Mouse (Mus musculus) Patski (cell line): ENCODE measurements around the gene Rmdn3. TPM values are rescaled to one million over a fixed set of nuclear protein-coding genes. Genes with fewer than 3 reads are reported as not detected.
A peak's percentile ranks its signal among the peaks of the same experiment; 100 is the strongest.

Experiments
- ATAC-seq: fragments of 100-300 bp; one replicate; pipeline ENCODE4 v1.8.0; 2021
- CTCF ChIA-PET: fragments of 350-600 bp; sonication (Branson Sonifier 250); formaldehyde crosslinking; loops from one replicate; lab custom pipeline; 2022; ENCODE audit warnings: inconsistent platforms; lab: Charles Lee
- POLR2A ChIA-PET: fragments of 350-600 bp; sonication (Branson Sonifier 250); formaldehyde crosslinking; loops from one replicate; lab custom pipeline; 2022; ENCODE audit warnings: antibody characterized with exemption, inconsistent platforms; lab: Charles Lee
- DNase-seq: peaks from one replicate; pipeline ENCODE4 v3.0.0-alpha.2; 2011; ENCODE audit warnings: low read depth, low spot score
- H3K27me3 ChIP-seq: fragments of 371-371 bp; one replicate; pipeline ENCODE4 v1.5.1; 2021
- CTCF ChIP-seq: fragments of 100-300 bp; IDR thresholded peaks from one replicate; pipeline ENCODE4 v1.5.1; 2021
- in situ Hi-C: fragments of 300-500 bp; cut with MboI; formaldehyde crosslinking; loops from 3 replicates; pipeline ENCODE4 v1.11.1; 2018; ENCODE audit warnings: low pct_unique_long_range_greater_than_20kb, mixed read lengths
- polyA plus RNA-seq: library from polyadenylated mRNA; unstranded; gene quantifications from one replicate; pipeline ENCODE4 v1.2.3, GENCODE M21; 2021

The Rmdn3 gene
- polyA plus RNA-seq, 1 experiment from 2014 or later: 31.7 TPM

DNA sequence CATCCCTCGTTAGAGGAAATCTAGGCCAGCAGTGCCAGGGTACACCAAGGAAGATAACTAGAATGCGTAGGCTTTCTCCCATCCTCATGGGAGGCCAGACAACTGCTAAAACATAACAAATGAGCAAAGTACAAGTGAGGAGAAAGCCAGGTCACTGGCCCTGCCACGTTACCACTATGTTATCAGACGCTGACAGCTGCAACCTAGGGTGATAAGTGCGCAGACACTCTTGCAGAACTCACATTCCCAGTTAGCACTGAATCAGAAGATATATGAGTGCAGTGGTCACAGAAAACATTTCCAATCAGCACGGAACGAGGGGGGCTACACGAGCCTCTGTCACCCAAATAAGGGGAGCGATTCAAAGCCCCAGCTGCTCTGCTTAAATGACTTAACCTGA is 1.4 kb downstream of the Rmdn3 start:
- DNase-seq (no peak), ATAC-seq (no peak)
- in situ Hi-C loops: no loop called here
- ChIA-PET POLR2A (no interaction called here), CTCF (interaction anchor here (1.3 to 2.5 kb wide), 3 partner anchors 31 to 41 kb away, joined by 3 to 11 read pairs (median 4); no protein-coding TSS in a partner anchor)
- no peak for TF ChIP-seq CTCF
- H3K27me3 ChIP-seq: no peaks in the 10 kb centered on the region

GRCm38 (mm10) chr2:119154683-119155082 is 2.2 kb downstream of the Rmdn3 start:
- DNase-seq: no peak
- no peak for ATAC-seq
- POLR2A ChIA-PET: interaction anchor here (0.7 kb wide), 1 partner anchor 114 kb away, joined by 5 read pairs; no protein-coding TSS in a partner anchor
- H3K27me3 ChIP-seq: no peaks in the 10 kb centered on the region
- in situ Hi-C loops: loop anchor here (5.0 kb wide), 1 partner anchor 33 kb away; no protein-coding TSS in a partner anchor
- TF ChIP-seq CTCF: no peak
- CTCF ChIA-PET: interaction anchor here (0.8 to 2.5 kb wide), 5 partner anchors 11 to 40 kb away, joined by 3 to 11 read pairs (median 4); no protein-coding TSS in a partner anchor

DNA sequence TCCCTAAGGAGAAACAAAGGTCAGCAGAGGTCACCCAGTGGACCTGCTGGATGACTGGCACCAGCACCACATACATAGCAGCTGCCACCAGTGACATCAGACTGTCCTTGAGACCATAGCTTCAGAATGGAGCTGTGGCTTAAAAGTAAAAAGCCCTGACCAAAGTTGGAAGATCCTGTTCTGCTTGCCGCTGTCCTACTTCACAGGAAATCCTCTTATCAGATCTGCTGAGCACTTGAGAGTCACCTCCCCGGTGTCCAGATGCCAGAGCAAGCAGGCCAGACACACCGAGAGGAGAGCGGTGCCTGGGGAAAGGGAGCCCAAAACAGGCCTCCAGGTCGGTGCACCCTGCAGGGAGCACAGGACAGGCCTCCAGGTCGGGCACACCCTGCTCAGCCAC is 4.6 kb downstream of the Rmdn3 start:
- H3K27me3 ChIP-seq: no peaks in the 10 kb centered on the region
- ChIA-PET POLR2A (no interaction called here), CTCF (interaction anchor here (0.7 to 1.7 kb wide), 2 partner anchors 37 to 52 kb away, joined by 3 to 8 read pairs; no protein-coding TSS in a partner anchor)
- TF ChIP-seq CTCF: no peak
- no peak for DNase-seq
- no peak for ATAC-seq
- in situ Hi-C loops: loop anchor here (5.0 kb wide), 1 partner anchor 35 kb away; no protein-coding TSS in a partner anchor

GRCm38 (mm10) chr2:119147775-119148174 is 9.1 kb downstream of the Rmdn3 start:
- in situ Hi-C loops: no loop called here
- ChIA-PET POLR2A (interaction anchor here (2.4 kb wide), 1 partner anchor 9 kb away, joined by 7 read pairs; no protein-coding TSS in a partner anchor), CTCF (interaction anchor here (1.0 to 1.6 kb wide), 2 partner anchors 10 to 24 kb away, joined by 3 to 4 read pairs; no protein-coding TSS in a partner anchor)
- no peak for ATAC-seq
- H3K27me3 ChIP-seq: no peaks in the 10 kb centered on the region
- no peak for DNase-seq
- no peak for TF ChIP-seq CTCF

GRCm38 (mm10) chr2:119147160-119147678 is 9.6 kb downstream of the Rmdn3 start:
- no peak for TF ChIP-seq CTCF
- DNase-seq (no peak), ATAC-seq (no peak)
- CTCF ChIA-PET: interaction anchor here (1.0 to 1.7 kb wide), 3 partner anchors 9 to 41 kb away, joined by 3 to 6 read pairs (median 4); no protein-coding TSS in a partner anchor
- POLR2A ChIA-PET: interaction anchor here (2.4 kb wide), 1 partner anchor 9 kb away, joined by 7 read pairs; no protein-coding TSS in a partner anchor
- in situ Hi-C loops: no loop called here
- H3K27me3 ChIP-seq: no peaks in the 10 kb centered on the region

DNA sequence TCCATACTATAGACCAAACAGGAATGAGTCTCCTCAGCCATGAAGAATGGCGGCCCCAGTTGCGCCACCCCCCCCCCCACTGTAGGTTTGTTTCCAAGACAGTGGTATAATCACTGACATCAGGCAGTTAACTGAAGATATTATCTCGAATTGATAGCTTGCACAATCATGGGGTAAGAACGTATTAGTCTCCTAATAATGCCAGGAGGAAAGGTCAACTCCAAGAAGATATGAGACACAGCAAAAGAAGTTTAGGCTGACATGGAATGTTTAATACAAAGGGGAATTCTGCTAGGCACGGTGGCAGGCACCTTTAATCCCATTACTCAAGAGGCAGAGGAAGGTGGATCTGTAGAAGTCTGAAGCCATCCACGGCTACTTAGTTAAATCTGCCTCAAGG is 10.4 kb downstream of the Rmdn3 start:
- CTCF ChIA-PET: interaction anchor here (1.7 kb wide), 1 partner anchor 42 kb away, joined by 6 read pairs; no protein-coding TSS in a partner anchor
- no peak for DNase-seq
- H3K27me3 ChIP-seq: no peaks in the 10 kb centered on the region
- POLR2A ChIA-PET: no interaction called here
- in situ Hi-C loops: no loop called here
- TF ChIP-seq CTCF: no peak
- no peak for ATAC-seq

DNA sequence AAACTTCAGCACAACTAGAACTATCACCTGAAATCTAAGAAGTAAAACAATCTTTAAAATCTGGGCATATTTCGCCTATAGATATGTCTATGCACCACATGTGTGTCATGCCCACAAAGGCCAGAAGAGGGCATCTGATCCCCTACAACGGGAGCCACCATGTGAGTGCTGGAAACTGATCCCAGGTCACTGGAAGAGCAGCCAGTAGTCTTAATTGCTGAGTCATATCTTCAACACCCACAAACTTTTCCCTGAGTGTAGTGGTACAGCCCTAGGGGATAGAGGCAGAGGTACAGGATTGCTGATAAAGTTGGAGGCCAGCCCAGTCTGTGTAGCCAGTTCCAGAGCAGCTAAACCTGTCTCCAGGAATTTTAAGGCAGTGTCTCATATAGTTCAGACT is 11.6 kb downstream of the Rmdn3 start:
- TF ChIP-seq CTCF: no peak
- DNase-seq (no peak), ATAC-seq (no peak)
- CTCF ChIA-PET: interaction anchor here (0.7 to 1.7 kb wide), 3 partner anchors 40 to 44 kb away, joined by 3 to 6 read pairs (median 5); no protein-coding TSS in a partner anchor
- H3K27me3 ChIP-seq: no peaks in the 10 kb centered on the region
- in situ Hi-C loops: no loop called here
- POLR2A ChIA-PET: no interaction called here

- CTCF ChIA-PET: interaction anchor here (1.5 to 2.5 kb wide), 3 partner anchors 8 to 53 kb away, joined by 3 to 6 read pairs (median 5); no protein-coding TSS in a partner anchor
- POLR2A ChIA-PET: no interaction called here
- H3K27me3 ChIP-seq: no peaks in the 10 kb centered on the region
- in situ Hi-C loops: no loop called here
- no peak for TF ChIP-seq CTCF
- no peak for DNase-seq
- ATAC-seq: no peak
These were observed 20.4 kb downstream of the Rmdn3 start for GRCm38 (mm10) chr2:119136346-119136898.

- POLR2A ChIA-PET: no interaction called here
- H3K27me3 ChIP-seq: no peaks in the 10 kb centered on the region
- ATAC-seq: no peak
- TF ChIP-seq CTCF: no peak
- in situ Hi-C loops: no loop called here
- DNase-seq: no peak
- CTCF ChIA-PET: interaction anchor here (1.4 to 3.2 kb wide), 2 partner anchors 41 to 76 kb away, joined by 3 to 10 read pairs; no protein-coding TSS in a partner anchor
These were observed 43.5 kb downstream of the Rmdn3 start for GRCm38 (mm10) chr2:119113121-119113925.

- H3K27me3 ChIP-seq: no peaks in the 10 kb centered on the region
- POLR2A ChIA-PET: no interaction called here
- in situ Hi-C loops: no loop called here
- TF ChIP-seq CTCF: no peak
- CTCF ChIA-PET: no interaction called here
- ATAC-seq (peak; percentile 76), DNase-seq (peak; percentile 75)
These were observed 44.3 kb downstream of the Rmdn3 start, which contains the start of gene Rad51 for GRCm38 (mm10) chr2:119112438-119113112. Gene Rad51 (plus strand): TSS chr2:119112793.
